Mouse (Mus musculus) mouse embryonic stem cell (cell line): Measurements from ENCODE around the gene Nt5c3b.

Experiments used
- in situ Hi-C, 2 experiments: fragments of 300-500 bp; cut with MboI; formaldehyde crosslinking; loops; 1 replicate in 1 of 2; 3 replicates in 1 of 2; pipeline ENCODE4 v1.14.3; 2019 to 2020; ENCODE audit warnings: low sequenced_read_pairs in 2 of 2, low pct_unique_long_range_greater_than_20kb in 1 of 2, mixed read lengths in 1 of 2; ENCODE audit not compliant: unreplicated experiment in 1 of 2

Gene Nt5c3b

GRCm38 (mm10) chr11:100391081-100391883 lies 50.3 kb downstream of the Nt5c3b start:
- in situ Hi-C loops, result no loop called here

GRCm38 (mm10) chr11:100389931-100390445 lies 51.6 kb downstream of the Nt5c3b start:
- in situ Hi-C loops, result no loop called here

- in situ Hi-C loops, result no loop called here
Observed at GRCm38 (mm10) chr11:100388588-100388987, 53.0 kb downstream of the Nt5c3b start.

GRCm38 (mm10) chr11:100387589-100388375 lies 53.8 kb downstream of the Nt5c3b start:
- in situ Hi-C loops, result no loop called here

- in situ Hi-C loops, result no loop called here
Observed at GRCm38 (mm10) chr11:100387111-100387510, 54.5 kb downstream of the Nt5c3b start.

GRCm38 (mm10) chr11:100386586-100386985 lies 55.0 kb downstream of the Nt5c3b start:
- in situ Hi-C loops, result no loop called here

- in situ Hi-C loops, result no loop called here
Observed at GRCm38 (mm10) chr11:100385016-100385415, 56.6 kb downstream of the Nt5c3b start.

GRCm38 (mm10) chr11:100382682-100383081 lies 58.9 kb downstream of the Nt5c3b start:
- in situ Hi-C loops, result no loop called here

- in situ Hi-C loops, result no loop called here
Observed at GRCm38 (mm10) chr11:100379311-100379710, 62.3 kb downstream of the Nt5c3b start.

- in situ Hi-C loops, result no loop called here
Observed at GRCm38 (mm10) chr11:100378446-100378845, 63.2 kb downstream of the Nt5c3b start.

GRCm38 (mm10) chr11:100377989-100378388 lies 63.6 kb downstream of the Nt5c3b start:
- in situ Hi-C loops, result no loop called here

GRCm38 (mm10) chr11:100376746-100377389 lies 64.7 kb downstream of the Nt5c3b start:
- in situ Hi-C loops, result no loop called here

GRCm38 (mm10) chr11:100376005-100376404 lies 65.6 kb downstream of the Nt5c3b start:
- in situ Hi-C loops, result no loop called here

GRCm38 (mm10) chr11:100375127-100375526 lies 66.5 kb downstream of the Nt5c3b start:
- in situ Hi-C loops, result no loop called here
